Mouse (Mus musculus): Measurements from ENCODE around the gene Rap1gds1.

Gene Rap1gds1

GRCm38 (mm10) chr3:138876418-138876817 is 198.6 kb downstream of the Rap1gds1 start:
- DNase-seq = no peak

GRCm38 (mm10) chr3:138875936-138876335 is 199.1 kb downstream of the Rap1gds1 start:
- no peak for DNase-seq

Data from cerebellum, adult 11-12 months (tissue).